Mouse (Mus musculus) CH12.LX (cell line): ENCODE measurements around the gene Id4. TPM values are rescaled to one million over a fixed set of nuclear protein-coding genes. Genes with fewer than 3 reads are reported as not detected.

ENCODE experiments used
- DNase-seq: peaks from one replicate; pipeline ENCODE4 v3.0.0-alpha.2; 2013; ENCODE audit errors: extremely low read depth
- H3K27ac ChIP-seq: 2 replicates; pipeline ENCODE4 v1.5.1; 2012; ENCODE audit warnings: low read depth, mild to moderate bottlenecking, control low read depth, moderate library complexity; ENCODE audit not compliant: insufficient read depth
- H3K27me3 ChIP-seq: replicated peaks from 2 replicates; pipeline ENCODE3; 2012; ENCODE audit warnings: inconsistent platforms
- H3K36me3 ChIP-seq, 2 experiments: replicated peaks in 1 of 2; 2 replicates each; pipeline versions ENCODE3 to v1.6.1; 2012; ENCODE audit warnings: inconsistent platforms in 1 of 2, low read length in 1 of 2, mild to moderate bottlenecking in 1 of 2, mixed read lengths in 1 of 2, moderate library complexity in 1 of 2; ENCODE audit not compliant: control insufficient read depth in 1 of 2, insufficient read depth in 1 of 2
- H3K4me1 ChIP-seq, 2 experiments: 2 replicates each; pipeline ENCODE4 v1.6.1; 2012; ENCODE audit warnings: inconsistent platforms in 1 of 2, moderate library complexity in 1 of 2; ENCODE audit not compliant: insufficient read depth in 2 of 2, control insufficient read depth in 1 of 2
- H3K4me2 ChIP-seq: 2 replicates; pipeline ENCODE4 v1.6.1; 2012; ENCODE audit warnings: low read depth, mild to moderate bottlenecking, control low read depth; ENCODE audit not compliant: poor library complexity, insufficient read depth, severe bottlenecking
- H3K4me3 ChIP-seq, 3 experiments: fragments of 150-350 bp in 1 of 3; sonication (generic) in 1 of 3; replicated peaks in 1 of 3; 2 replicates each; pipeline versions ENCODE3 to v1.5.1; 2011 to 2012; ENCODE audit warnings: low read depth in 2 of 3, low read length in 2 of 3, mild to moderate bottlenecking in 2 of 3, moderate library complexity in 2 of 3, control low read depth in 1 of 3, improper control_type of control experiment in 1 of 3, inconsistent platforms in 1 of 3, mixed read lengths in 1 of 3; ENCODE audit not compliant: poor library complexity in 1 of 3
- H3K79me2 ChIP-seq: replicated peaks from 2 replicates; pipeline ENCODE4 v1.6.1; 2012; ENCODE audit warnings: mild to moderate bottlenecking, moderate library complexity; ENCODE audit not compliant: control insufficient read depth, poor library complexity, insufficient read depth, severe bottlenecking; ENCODE audit errors: extremely low read depth
- H3K9ac ChIP-seq: 2 replicates; pipeline ENCODE4 v1.6.1; 2012; ENCODE audit warnings: low read depth, mild to moderate bottlenecking, control low read depth, moderate library complexity; ENCODE audit not compliant: insufficient read depth
- H3K9me3 ChIP-seq: replicated peaks from 2 replicates; pipeline ENCODE3; 2012; ENCODE audit warnings: low read length, inconsistent platforms, mixed read lengths
- BHLHE40 ChIP-seq: IDR thresholded peaks from 2 replicates; pipeline ENCODE4 v1.6.1; 2011; ENCODE audit warnings: mild to moderate bottlenecking, low read depth, low read length, improper control_type of control experiment
- CHD2 ChIP-seq: IDR thresholded peaks from 2 replicates; pipeline ENCODE4 v1.6.1; 2011; ENCODE audit warnings: low read length, improper control_type of control experiment
- E2F4 ChIP-seq: IDR thresholded peaks from 2 replicates; pipeline ENCODE4 v1.6.1; 2011; ENCODE audit warnings: low read depth, low read length, improper control_type of control experiment; ENCODE audit not compliant: insufficient replicate concordance
- IRF4 ChIP-seq: IDR thresholded peaks from 2 replicates; pipeline ENCODE4 v1.6.1; 2014; ENCODE audit warnings: low read depth, mild to moderate bottlenecking, inconsistent platforms, low read length, improper control_type of control experiment
- JUN ChIP-seq: IDR thresholded peaks from 2 replicates; pipeline ENCODE4 v1.6.1; 2011; ENCODE audit warnings: low read depth, mild to moderate bottlenecking, low read length, improper control_type of control experiment, moderate library complexity; ENCODE audit not compliant: insufficient read depth
- KAT2A ChIP-seq: IDR thresholded peaks from 2 replicates; pipeline ENCODE4 v1.6.1; 2012; ENCODE audit warnings: low read length, improper control_type of control experiment, inconsistent platforms; ENCODE audit not compliant: insufficient replicate concordance
- NELFE ChIP-seq: IDR thresholded peaks from 2 replicates; pipeline ENCODE4 v1.6.1; 2011; ENCODE audit warnings: low read depth, low read length, improper control_type of control experiment
- POLR2A ChIP-seq: IDR thresholded peaks from 2 replicates; pipeline ENCODE4 v1.6.1; 2011; ENCODE audit warnings: low read depth, mild to moderate bottlenecking, improper control_type of control experiment, low read length
- RCOR1 ChIP-seq: conservative IDR thresholded peaks from 2 replicates; pipeline ENCODE4 v1.6.1; 2012; ENCODE audit warnings: low read depth, mild to moderate bottlenecking, inconsistent platforms, low read length, improper control_type of control experiment
- TBP ChIP-seq: conservative IDR thresholded peaks from 2 replicates; pipeline ENCODE4 v1.6.1; 2011; ENCODE audit warnings: low read depth, low read length, improper control_type of control experiment
- USF2 ChIP-seq: conservative IDR thresholded peaks from 2 replicates; pipeline ENCODE4 v1.6.1; 2011; ENCODE audit warnings: low read depth, low read length, improper control_type of control experiment
- ZC3H11A ChIP-seq: IDR thresholded peaks from 2 replicates; pipeline ENCODE4 v1.6.1; 2012; ENCODE audit warnings: low read depth, mild to moderate bottlenecking, inconsistent platforms, low read length, improper control_type of control experiment
- ZKSCAN1 ChIP-seq: IDR thresholded peaks from 2 replicates; pipeline ENCODE4 v1.6.1; 2012; ENCODE audit warnings: low read depth, inconsistent platforms, low read length, improper control_type of control experiment, borderline replicate concordance
- ZMIZ1 ChIP-seq: IDR thresholded peaks from 2 replicates; pipeline ENCODE4 v1.6.1; 2012; ENCODE audit warnings: low read depth, mild to moderate bottlenecking, inconsistent platforms, low read length, improper control_type of control experiment
- dilution Hi-C: fragments of 300-500 bp; cut with MboI; formaldehyde crosslinking; loops from 2 replicates; pipeline ENCODE4 v1.14.3; 2020; ENCODE audit warnings: low sequenced_read_pairs; ENCODE audit not compliant: extremely low pct_unique_long_range_greater_than_20kb, extremely low pct_ligation_motif_present
- in situ Hi-C: fragments of 300-500 bp; cut with MboI; formaldehyde crosslinking; loops from 3 replicates; pipeline ENCODE4 v1.14.3; 2019; ENCODE audit warnings: low sequenced_read_pairs, low pct_ligation_motif_present, low pct_unique_long_range_greater_than_20kb, mixed read lengths
- polyA plus RNA-seq: library from polyadenylated mRNA; unstranded; fragments of >175 nt; gene quantifications from 2 replicates; pipeline ENCODE4 v1.2.1, GENCODE M21; 2012; ENCODE audit warnings: low read depth; ENCODE audit not compliant: insufficient read length
- total RNA-seq, 2 experiments: library from RNA; depleted of rRNA; stranded (reverse); fragments of 300-350 nt in 1 of 2; fragments of >200 nt in 1 of 2; gene quantifications; 2 replicates each; pipeline ENCODE4 v1.2.3; 2012 to 2014

Id4 gene
- total and polyA plus RNA-seq, 3 experiments: not detected

- no peak overlapping the region for H3K9ac ChIP-seq
- no peaks in the 10 kb centered on the region for H3K4me1 ChIP-seq
- dilution Hi-C loops: no loop called here
- no peaks in the 10 kb centered on the region for H3K79me2 ChIP-seq
- no peaks in the 10 kb centered on the region for H3K27me3 ChIP-seq
- no peaks in the 10 kb centered on the region for H3K36me3 ChIP-seq
- no peak overlapping the region for H3K4me3 ChIP-seq
- H3K27ac ChIP-seq: no peak overlapping the region
- no peak for DNase-seq
- peaks cover 56% of the 10 kb centered on the region for H3K9me3 ChIP-seq
- H3K4me2 ChIP-seq: no peak overlapping the region
- in situ Hi-C loops: no loop called here
- no peak for TF ChIP-seq IRF4
- no peak for TF ChIP-seq CHD2
- TF ChIP-seq NELFE: no peak
- no peak for TF ChIP-seq ZC3H11A
Measured at GRCm38 (mm10) chr13:48236436-48236835, 24.6 kb upstream of the Id4 start.

DNA sequence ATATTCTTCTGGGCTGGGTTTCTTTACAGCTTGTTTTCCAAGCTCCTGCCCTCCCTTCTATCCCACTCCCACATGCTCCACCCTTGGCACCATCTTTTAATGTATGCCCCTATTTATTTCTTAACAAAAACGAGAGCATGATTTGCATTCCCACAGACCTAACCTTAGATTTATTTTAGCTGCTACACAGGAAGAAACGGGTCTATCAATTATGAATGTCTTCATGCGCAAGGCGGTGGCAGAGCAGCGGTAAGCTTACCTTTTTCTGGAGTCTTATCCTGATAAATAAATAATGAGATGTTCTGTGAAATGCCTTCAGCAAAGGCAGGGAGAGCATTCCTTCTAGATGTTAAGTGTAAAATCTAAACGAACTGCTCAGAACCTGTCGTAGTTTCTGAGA lies 24.2 kb upstream of the Id4 start:
- TF ChIP-seq TBP: no peak
- TF ChIP-seq E2F4: no peak
- no peak for TF ChIP-seq KAT2A
- no peak for TF ChIP-seq JUN
- TF ChIP-seq ZMIZ1: no peak
- no peak overlapping the region for H3K4me3 ChIP-seq
- H3K9me3 ChIP-seq: peaks cover 60% of the 10 kb centered on the region
- H3K9ac ChIP-seq: no peak overlapping the region
- no peak overlapping the region for H3K27ac ChIP-seq
- no peaks in the 10 kb centered on the region for H3K79me2 ChIP-seq
- no peaks in the 10 kb centered on the region for H3K4me1 ChIP-seq
- no peak overlapping the region for H3K4me2 ChIP-seq
- dilution Hi-C loops: no loop called here
- no peaks in the 10 kb centered on the region for H3K27me3 ChIP-seq
- in situ Hi-C loops: no loop called here
- no peaks in the 10 kb centered on the region for H3K36me3 ChIP-seq
- DNase-seq: no peak

DNA sequence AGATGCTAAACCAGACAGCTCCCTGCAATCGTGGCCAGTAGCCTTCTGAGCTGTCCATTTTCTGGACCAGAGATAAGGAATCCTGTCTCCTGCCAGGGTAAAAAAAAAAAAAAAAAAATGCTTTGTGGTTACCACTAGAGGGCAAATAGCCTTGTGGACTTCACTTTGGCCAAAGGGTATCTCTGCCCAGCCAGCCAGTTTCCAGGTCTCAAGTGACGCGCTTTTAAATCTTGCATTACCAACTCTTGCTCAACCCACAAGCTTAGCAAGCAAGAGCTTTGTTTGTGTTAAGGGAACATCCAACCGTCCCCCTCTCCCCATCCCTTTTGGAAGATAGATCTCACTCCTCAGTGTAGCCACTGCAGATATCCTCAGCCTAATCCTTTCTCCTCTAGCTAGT lies 23.5 kb upstream of the Id4 start:
- in situ Hi-C loops: no loop called here
- Histone ChIP-seq H3K9ac (no peak overlapping the region), H3K27ac (no peak overlapping the region), H3K4me2 (no peak overlapping the region), H3K36me3 (no peaks in the 10 kb centered on the region), H3K4me3 (no peak overlapping the region), H3K9me3 (peaks cover 58% of the 10 kb centered on the region), H3K79me2 (no peaks in the 10 kb centered on the region), H3K27me3 (no peaks in the 10 kb centered on the region), H3K4me1 (no peaks in the 10 kb centered on the region)
- TF ChIP-seq USF2: no peak
- TF ChIP-seq POLR2A: no peak
- no peak for TF ChIP-seq ZKSCAN1
- TF ChIP-seq BHLHE40: no peak
- TF ChIP-seq RCOR1: no peak
- DNase-seq: no peak
- dilution Hi-C loops: no loop called here
